Mouse (Mus musculus) thymus, adult 2 months (tissue): Measurements from ENCODE around the gene BC005624.

Experiments
- CTCF ChIP-seq: fragments of 200-500 bp; IDR thresholded peaks from 2 replicates; pipeline ENCODE4 v1.5.1; 2012; ENCODE audit warnings: mild to moderate bottlenecking, control low read depth, low read length, moderate library complexity, borderline replicate concordance; ENCODE audit not compliant: control insufficient read depth, poor library complexity, insufficient read depth; ENCODE audit errors: extremely low read depth
- POLR2A ChIP-seq: fragments of 200-500 bp; IDR thresholded peaks from 2 replicates; pipeline ENCODE4 v1.6.1; 2012; ENCODE audit warnings: mild to moderate bottlenecking, low read length, control low read depth, moderate library complexity; ENCODE audit not compliant: control insufficient read depth, poor library complexity, insufficient read depth; ENCODE audit errors: extremely low read depth

DNA sequence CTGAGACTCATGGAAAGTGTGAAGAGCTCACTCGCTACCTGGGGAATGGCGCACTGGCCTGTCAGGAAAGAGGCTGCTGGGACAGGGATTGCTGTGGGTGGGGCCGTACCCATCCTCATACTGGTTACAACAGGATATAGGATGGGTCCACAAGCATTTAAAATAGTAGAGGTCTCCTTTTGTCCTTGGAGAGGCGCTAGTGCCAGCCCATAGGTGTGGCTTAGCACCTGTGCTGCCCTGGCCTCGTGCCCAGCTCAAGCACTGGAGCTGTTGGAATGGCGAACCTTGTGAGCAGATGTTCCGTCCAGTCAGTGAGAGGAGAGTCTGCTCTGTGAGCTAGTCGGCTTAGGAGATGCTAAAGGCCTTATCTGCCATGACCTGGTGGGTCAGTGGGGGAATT is 37.0 kb upstream of the BC005624 start:
- TF ChIP-seq CTCF: no peak
- no peak for TF ChIP-seq POLR2A
